Mouse (Mus musculus): ENCODE measurements around the gene Cntn5.

DNA sequence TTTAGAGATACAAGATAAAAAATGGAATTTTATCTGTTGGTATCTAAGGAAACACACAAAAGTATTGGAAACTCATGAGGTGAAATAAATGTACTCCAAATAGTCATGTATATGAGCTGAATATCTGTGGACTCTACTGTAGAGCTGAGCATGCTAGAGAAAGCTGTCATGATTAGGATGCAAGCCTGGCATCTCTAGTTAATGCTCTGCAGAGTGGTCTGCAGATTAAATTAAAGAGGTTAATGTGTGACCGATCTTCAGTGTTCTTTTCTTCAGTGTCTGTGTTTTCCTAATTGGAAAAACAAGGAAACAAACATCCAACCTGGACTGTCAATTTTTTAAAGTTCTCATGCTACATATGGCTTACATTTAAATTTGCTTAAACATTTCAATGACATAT is 1199.4 kb downstream of the Cntn5 start:
- TF ChIP-seq CTCF (IDR thresholded peaks at IDR 0.05; ENCODE audit: borderline replicate concordance, insufficient read depth, low read depth, low read length), result no peak
- TF ChIP-seq POLR2A (IDR thresholded peaks at IDR 0.05; ENCODE audit: borderline replicate concordance, insufficient read depth, low read length), result no peak

Measured in cerebellum, adult 2 months (tissue).